Mouse (Mus musculus): ENCODE results near the gene Pigk.
A peak's percentile ranks its signal among the peaks of the same experiment; 100 is the strongest.

The Pigk gene

GRCm38 (mm10) chr3:152949233-152949777 is 235.4 kb downstream of the Pigk start:
- DNase-seq: no peak

GRCm38 (mm10) chr3:152950299-152950698 is 236.4 kb downstream of the Pigk start:
- DNase-seq: no peak

- DNase-seq: no peak
Observed at GRCm38 (mm10) chr3:152950914-152951313, 237.0 kb downstream of the Pigk start.

DNA sequence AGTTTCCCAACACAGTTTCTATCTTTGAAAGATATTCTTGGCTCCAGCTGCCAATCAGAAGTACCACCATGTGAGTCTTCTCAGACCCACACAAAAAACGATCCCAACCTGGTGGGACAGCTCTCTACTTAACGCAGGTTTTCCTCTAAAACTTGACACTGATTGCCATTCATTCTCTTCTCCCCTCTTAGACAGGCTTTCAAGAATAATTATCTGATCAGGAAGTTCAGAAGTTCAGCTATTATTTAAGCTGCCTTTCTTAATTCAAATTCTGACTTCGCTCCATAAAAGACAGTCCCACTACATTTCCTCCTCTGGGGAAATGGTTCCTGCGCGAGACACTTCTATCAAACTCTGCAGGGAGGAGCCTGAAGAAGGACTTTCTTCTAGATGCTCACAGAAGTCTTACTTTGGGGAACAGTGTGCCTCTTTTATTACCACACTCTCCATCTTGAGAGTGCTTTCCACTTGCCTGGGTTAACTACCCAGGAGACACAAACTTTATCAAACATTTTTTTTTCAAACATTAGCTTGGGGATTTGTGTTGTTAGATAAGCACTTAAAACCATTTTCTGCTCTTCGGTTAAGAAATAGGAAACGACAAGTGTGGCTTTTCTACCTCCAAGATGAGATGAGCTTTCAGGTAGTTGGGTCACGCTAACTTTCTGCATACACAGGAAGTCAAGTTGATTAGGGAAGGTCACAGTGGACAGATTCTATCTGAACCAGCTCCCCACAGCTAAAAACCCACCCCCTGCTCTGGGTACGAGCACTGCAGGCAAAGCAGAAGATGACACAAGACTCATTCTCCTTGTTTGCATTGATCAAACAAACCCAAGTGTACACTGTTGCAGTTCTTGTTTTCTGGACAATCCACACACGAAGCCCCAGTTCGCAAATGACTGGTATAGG is 238.0 kb downstream of the Pigk start:
- DNase-seq: no peak

- no peak for DNase-seq
Observed at GRCm38 (mm10) chr3:152956038-152956437, 242.1 kb downstream of the Pigk start.

GRCm38 (mm10) chr3:152956771-152957170 is 242.9 kb downstream of the Pigk start:
- no peak for DNase-seq

- peak; percentile 38 to 50 for DNase-seq
Observed at GRCm38 (mm10) chr3:152958358-152959150, 244.7 kb downstream of the Pigk start.

- DNase-seq: no peak
Observed at GRCm38 (mm10) chr3:152961855-152962376, 248.0 kb downstream of the Pigk start.

DNA sequence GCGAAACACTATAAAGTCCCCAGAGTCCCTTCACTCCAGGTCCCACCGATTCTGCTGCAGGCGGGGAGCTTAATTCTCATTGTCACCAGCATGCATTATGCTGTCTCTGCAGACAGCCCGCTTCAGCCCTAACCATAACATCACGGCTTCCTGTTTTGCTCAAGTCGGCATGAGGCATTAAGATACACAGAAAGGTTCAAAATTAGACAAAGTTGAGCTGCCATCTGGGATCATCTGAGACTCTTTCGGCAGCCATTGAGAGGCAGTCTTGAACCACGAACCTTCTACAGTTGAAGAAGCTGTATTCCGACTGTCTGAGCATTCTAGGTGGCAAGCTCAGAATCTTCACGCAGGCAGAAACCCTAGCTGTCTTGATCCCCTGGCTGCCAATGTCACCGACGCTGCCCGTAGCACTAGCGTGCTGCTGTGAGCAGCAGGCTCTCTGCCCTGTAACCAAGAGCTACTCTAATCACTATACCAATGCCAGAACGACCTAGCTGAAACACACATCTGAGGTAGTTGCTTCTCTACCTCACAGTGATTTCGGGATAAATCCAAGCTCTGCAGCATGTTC is 256.0 kb downstream of the Pigk start:
- no peak for DNase-seq

DNA sequence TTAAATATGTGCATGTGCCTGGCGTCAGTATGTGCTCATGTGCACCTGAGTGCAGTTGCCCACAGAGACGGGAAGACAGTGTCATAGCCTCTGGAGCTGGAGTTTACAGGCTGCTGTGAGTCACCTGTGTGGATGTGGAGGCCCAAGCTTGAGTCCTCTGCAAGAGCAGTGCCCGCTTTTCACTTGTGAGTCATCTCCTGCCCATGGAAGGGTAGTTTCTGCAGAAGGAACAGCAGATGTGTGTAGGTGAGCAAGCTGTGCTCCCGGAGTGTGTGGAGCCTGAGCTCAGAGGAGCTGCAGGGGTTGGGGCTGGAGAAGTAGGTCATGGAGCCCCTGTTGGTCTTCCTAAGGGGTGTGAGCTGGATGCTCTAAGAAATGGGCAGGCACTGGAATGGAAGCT is 257.5 kb downstream of the Pigk start:
- no peak for DNase-seq

DNA sequence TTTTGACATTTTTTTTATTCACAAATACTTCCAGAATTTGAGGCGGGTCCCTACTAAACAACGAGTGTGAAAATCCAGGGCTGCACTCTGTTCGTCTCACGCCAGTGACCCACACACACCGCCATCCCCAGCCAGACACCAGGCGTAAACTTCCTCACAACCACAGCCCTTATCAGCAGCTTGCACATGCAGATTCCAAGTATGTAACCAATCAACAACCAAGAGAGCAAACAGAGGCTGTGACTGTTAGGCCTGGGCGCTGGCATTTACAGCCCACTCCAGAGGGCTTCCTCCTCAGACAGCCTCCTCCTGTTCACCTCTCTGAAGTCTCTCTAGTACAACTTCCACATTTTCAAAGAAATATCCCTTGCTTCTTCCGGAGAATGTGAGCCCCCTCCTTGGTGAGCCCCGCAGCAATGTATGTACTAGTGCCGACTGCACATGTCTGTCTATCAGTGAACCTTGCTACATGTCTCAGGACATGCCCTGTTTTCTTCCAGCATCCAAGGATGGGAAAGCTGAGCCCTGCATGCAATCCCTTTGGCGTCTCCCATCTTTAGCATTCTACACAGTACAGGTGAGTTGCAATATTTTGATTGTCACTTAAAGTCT is 265.7 kb downstream of the Pigk start:
- DNase-seq: no peak

GRCm38 (mm10) chr3:152980431-152980830 is 266.5 kb downstream of the Pigk start:
- DNase-seq: peak in 1 of 2 experiments; percentile 13

GRCm38 (mm10) chr3:152980978-152981974 is 267.4 kb downstream of the Pigk start:
- DNase-seq: no peak

- no peak for DNase-seq
Observed at GRCm38 (mm10) chr3:152981988-152982387, 268.1 kb downstream of the Pigk start, which contains the start of gene St6galnac5. Gene St6galnac5 (minus strand): TSS chr3:152982246.

DNA sequence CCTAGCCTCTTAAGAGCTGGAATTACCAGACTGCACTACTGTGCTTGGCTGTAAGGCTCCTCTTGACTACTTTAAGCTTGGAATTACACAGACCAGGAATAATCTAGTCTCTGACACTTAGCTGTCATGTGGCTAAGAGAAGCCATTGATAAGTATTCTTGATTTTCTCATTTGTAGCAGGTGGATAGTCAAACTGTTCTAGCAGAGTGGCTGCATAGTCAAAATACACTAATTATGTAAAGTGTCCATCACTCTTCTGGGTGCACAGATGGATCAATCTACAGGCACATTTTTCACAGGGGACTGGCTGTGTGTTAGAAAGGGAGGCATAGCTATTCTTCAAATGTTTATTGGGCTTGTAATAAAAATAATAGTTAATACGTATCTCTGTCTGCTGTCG is 276.9 kb downstream of the Pigk start:
- DNase-seq: no peak

DNA sequence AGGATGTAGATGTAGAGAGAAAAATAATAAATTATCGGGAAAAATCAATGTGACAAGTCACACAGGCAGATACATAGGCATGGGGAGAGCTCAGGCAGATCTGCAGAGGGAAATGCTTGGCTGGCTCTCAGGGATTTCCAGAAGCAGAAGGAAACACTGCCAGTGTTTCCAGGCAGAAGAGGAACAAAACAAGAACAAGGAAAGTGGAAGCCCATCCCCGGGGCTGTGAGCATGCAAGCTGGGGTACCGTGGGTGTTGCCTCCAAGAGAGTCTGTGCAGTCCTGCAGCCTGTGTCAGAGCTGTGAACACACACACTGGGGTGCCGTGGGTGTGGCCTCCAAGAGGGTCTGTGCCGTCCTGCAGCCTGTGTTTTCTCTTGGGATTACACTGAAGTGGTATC is 279.7 kb downstream of the Pigk start:
- DNase-seq: no peak

DNA sequence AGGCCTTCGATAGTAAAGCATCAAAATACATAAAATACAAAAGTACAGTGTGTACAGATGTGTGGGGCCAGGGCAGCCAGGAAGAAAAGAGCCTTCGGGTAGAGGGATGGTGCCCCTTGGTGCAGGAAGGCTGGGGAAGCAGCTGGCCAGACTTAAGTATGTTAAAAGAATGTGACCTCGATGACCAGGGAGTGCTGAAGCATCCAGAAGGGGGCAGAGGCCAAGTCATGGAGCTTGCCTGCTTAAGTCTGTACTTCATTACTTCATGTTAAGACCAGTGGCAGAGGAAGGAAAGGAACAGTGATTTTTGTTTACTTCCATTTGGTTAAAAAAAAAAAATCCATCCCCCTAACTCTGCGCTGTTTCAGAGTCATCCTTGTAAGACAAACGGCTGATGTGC is 284.2 kb downstream of the Pigk start:
- DNase-seq: no peak

- DNase-seq: no peak
Observed at GRCm38 (mm10) chr3:152998901-152999300, 285.0 kb downstream of the Pigk start.

DNA sequence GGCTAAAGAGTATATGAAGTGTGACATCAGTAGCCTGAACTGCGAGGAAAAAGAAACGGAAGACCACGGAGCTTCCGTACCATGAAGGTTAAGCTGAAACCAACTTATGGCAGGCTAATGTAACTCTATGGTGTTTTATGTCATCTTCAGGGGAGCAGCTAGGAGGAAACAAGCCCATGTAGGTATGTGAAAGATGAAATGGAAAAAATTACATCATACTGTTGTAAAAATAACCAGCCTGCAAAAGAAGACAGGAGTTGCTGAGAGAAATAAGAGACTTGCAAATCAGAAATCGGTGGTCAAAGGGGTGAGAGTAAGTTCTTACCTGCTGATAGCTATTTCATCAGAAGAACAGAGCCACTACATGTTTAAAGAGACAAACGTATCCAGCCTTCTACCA is 293.0 kb downstream of the Pigk start:
- no peak for DNase-seq

DNA sequence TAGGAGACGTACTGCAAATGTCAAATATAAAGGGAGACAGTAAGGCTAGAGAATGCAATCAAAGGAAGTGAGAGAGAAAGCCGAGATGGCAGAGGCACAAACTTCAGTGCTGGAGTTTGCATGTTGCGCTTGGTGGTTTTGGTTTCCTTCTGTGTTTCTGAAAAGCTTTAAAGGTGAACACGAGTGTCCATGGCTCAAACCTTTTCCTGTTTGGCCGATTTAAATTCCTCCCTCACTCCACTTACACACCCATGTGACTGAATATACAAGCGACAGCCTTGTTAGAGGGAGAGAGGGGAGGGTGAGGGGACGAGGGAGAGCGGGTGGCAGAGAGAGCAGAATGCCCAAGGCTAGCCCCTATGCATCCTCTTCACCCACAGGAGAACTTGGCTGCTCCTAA is 302.5 kb downstream of the Pigk start:
- no peak for DNase-seq

- DNase-seq: no peak
Observed at GRCm38 (mm10) chr3:153018051-153018450, 304.2 kb downstream of the Pigk start.

All from kidney, adult 8-10 months (tissue).